Mouse (Mus musculus) lung, postnatal 0 days (tissue): Measurements from ENCODE around the gene Calhm3.

Experiments used
- CTCF ChIP-seq: IDR thresholded peaks from 2 replicates; pipeline ENCODE4 v1.5.1; 2016; ENCODE audit warnings: antibody characterized with exemption, mild to moderate bottlenecking
- EP300 ChIP-seq: IDR thresholded peaks from 2 replicates; pipeline ENCODE4 v1.6.1; 2016; ENCODE audit warnings: antibody characterized with exemption, mild to moderate bottlenecking, control low read depth

DNA sequence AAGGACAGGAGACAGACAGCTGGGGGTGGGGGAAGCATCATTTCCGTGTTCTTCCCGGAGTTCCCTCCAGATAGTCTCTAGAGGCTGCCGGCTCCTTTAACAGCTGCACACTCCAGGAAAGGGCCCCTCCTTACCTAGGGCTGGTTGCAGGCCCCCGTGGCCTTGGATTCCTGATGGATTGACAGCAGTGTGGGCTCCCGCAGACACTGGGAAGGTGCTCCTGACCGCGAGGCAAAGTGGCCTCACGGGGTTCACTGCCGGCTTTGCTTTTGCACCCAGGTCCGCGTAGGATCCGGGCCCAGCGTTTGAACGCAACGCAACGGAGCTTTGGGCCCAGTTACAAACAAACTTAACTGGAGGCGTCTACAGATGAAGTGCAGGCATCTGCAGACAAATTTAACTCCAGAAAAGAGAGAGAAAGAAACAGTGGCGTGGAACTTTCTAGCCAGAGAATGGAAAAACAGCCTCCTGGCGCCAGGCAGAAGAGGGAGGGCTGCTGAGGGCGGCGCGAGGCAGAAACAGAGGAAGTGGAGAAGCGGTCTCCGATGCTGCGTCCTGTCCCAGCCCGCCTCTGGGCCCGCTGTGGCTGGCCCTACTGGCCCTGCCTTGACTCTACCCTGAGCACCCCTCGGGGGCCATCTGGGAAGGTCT is 19.7 kb downstream of the Calhm3 start, which contains the start of gene Calhm2:
- TF ChIP-seq CTCF, result no peak
- TF ChIP-seq EP300, result 0 out of 2 replicates have a peak, but pooled peaks have one; percentile 20
